Mouse (Mus musculus) R1 (cell line): ENCODE data around the gene Pcdh9.

Experiments used
- DNase-seq: peaks from one replicate; pipeline ENCODE4 v3.0.0-alpha.2; 2018; ENCODE audit warnings: low read depth, low spot score

Pcdh9 gene

GRCm38 (mm10) chr14:93039326-93040221, 850.9 kb downstream of the Pcdh9 start:
- no peak for DNase-seq

DNA sequence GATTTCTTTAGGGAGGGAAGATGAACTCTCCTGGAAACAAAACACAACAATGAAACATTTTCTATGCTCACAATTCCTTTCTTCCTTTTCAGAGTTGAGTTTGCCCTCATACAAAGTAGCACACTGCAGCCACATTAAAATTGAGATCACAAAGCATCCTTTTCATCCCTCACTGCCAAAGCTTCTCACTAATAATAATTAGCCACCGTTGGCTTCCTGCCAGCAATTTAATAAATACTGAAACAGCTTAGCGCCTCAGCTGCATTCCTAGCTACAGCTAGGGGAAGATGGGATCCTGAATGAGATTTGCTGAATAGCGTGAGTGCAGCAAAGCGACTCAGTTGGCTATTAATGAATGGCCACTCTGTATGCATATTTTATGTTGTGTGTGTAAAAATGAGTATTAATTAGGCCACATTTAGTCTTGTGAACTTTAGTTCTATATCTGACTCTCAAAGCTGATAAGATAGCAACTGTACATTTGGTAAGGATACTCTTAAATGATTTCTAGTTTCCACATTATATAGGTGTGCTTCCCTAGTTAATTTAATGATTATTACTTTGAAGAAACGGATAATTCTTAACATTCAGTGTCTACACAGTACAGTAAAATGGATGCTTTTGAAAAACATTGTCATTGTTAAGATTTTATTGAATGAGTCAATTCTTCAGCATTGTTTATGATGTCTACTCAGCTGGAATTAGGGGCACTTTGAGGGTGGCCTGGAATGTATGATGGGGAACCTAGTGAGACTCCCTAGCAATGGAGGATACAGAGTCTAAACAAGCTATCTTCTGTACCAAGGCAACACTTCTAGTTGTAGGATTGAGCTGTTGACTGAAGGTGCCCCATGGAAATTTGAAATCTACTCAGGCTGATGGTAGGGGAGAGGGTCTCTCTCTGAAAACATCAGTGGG, 881.1 kb downstream of the Pcdh9 start:
- DNase-seq = no peak
